Mouse (Mus musculus): ENCODE data around the gene Cyp8b1.
A peak's percentile ranks its signal among the peaks of the same experiment; 100 is the strongest.

DNA sequence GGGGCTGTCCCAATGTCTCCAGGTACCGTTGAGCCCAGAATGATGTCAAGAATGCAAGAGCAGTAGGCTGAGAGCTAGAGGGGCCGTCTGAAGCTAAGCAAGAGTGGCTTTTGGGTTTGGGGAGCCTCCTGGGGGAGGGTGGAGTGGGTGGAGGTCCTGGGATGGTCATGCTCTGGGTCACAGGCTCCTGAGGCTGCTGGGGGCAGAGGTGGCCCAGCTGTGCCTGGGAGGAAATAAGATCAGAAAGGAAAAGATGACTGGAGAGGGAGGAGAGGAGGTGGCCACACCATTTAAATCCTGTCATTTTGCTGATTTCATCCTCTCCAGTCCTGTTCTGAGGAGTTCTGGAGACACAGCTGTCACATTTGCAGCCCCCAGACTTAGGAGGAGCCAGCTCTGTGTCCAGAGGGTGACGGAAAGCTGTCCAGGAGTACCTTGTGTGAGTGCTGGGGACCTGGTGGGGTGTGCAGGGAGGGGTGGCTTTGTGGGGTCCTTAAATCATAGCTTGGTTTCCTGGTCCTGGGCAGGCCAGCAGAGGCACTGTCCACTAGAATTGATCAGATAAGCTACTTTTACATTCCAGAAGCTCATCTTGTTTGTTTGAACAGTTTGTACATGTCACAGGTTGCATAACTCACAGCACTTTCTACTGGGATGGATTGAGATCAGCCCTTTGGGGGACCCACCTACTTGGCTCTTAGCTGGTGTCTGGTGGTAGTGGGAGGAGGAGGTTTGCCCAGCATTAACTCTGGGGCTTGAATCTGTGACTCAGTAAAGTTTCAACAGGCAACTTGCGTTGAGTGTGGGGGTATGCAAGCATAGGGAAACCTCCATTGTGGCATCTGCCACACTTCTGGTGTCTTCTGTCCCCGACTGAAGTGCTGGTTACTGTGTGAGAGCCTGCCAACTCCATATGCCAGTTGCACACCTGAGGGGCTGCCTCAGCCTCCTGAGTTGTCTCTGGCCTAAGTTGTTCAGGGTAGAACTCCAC, 14.1 kb downstream of the Cyp8b1 start:
- 0 out of 2 replicates have a peak, but pooled peaks have one; percentile 6 for TF ChIP-seq CTCF (IDR thresholded peaks at IDR 0.05)
- no peak for TF ChIP-seq EP300 (IDR thresholded peaks at IDR 0.05)

All from lung, postnatal 0 days (tissue).